Mouse (Mus musculus) spleen, adult 2 months (tissue): Measurements from ENCODE around the gene Fam20a.

ENCODE experiments used
- CTCF ChIP-seq: fragments of 200-500 bp; IDR thresholded peaks from 2 replicates; pipeline ENCODE4 v1.5.1; 2011; ENCODE audit warnings: mild to moderate bottlenecking, inconsistent platforms; ENCODE audit not compliant: insufficient read depth, insufficient read length, insufficient replicate concordance; ENCODE audit errors: extremely low read depth
- POLR2A ChIP-seq: fragments of 200-500 bp; IDR thresholded peaks from 2 replicates; pipeline ENCODE4 v1.6.1; 2011; ENCODE audit warnings: low read depth, low read length, inconsistent platforms

GRCm38 (mm10) chr11:109652505-109652904, 69.6 kb downstream of the Fam20a start:
- TF ChIP-seq CTCF (no peak), POLR2A (no peak)
